Comparison of ENCODE assay signal across 31 mouse cellular contexts in genomic region chr9:123060172-123060571, GRCm38 (mm10). TPM values are rescaled to one million over a fixed set of nuclear protein-coding genes. Genes with fewer than 3 reads are reported as not detected.
"Had no signal": no experiment of that assay in that cellular context is flagged by ENCODE, and none has a peak within 500 bp of the region (broad histone marks: within the 10 kb centered on the region; RNA-seq: fewer than 3 reads in every experiment).

No protein-coding gene starts in this region.

- H3K9ac ChIP-seq: limb, embryonic 12.5 days; limb, embryonic 13.5 days; limb, embryonic 15.5 days; liver, embryonic 12.5 days; liver, embryonic 13.5 days; liver, embryonic 14.5 days; liver, embryonic 15.5 days; liver, postnatal 0 days; lung, embryonic 14.5 days; lung, embryonic 15.5 days; midbrain, embryonic 12.5 days; midbrain, embryonic 13.5 days; midbrain, embryonic 15.5 days; neural tube, embryonic 12.5 days had no signal

- H3K4me1 ChIP-seq: limb, embryonic 10.5 days; limb, embryonic 12.5 days; limb, embryonic 13.5 days; limb, embryonic 15.5 days; liver, embryonic 12.5 days; liver, embryonic 13.5 days; liver, embryonic 15.5 days; lung, embryonic 15.5 days; midbrain, embryonic 10.5 days; midbrain, embryonic 12.5 days; midbrain, embryonic 13.5 days; midbrain, embryonic 15.5 days; neural tube, embryonic 12.5 days had no signal

- H3K27ac ChIP-seq: limb, embryonic 10.5 days; limb, embryonic 12.5 days; limb, embryonic 13.5 days; limb, embryonic 15.5 days; liver, embryonic 12.5 days; liver, embryonic 13.5 days; liver, embryonic 14.5 days; liver, embryonic 15.5 days; lung, embryonic 15.5 days; macrophage; midbrain, embryonic 10.5 days; midbrain, embryonic 12.5 days; midbrain, embryonic 13.5 days; midbrain, embryonic 15.5 days; neural tube, embryonic 12.5 days had no signal

- ATAC-seq: liver, embryonic 12.5 days; liver, postnatal 0 days; lung, postnatal 0 days; midbrain, embryonic 13.5 days; midbrain, embryonic 15.5 days; midbrain, embryonic 16.5 days had no signal

- H3K36me3 ChIP-seq: limb, embryonic 10.5 days; limb, embryonic 12.5 days; limb, embryonic 13.5 days; limb, embryonic 15.5 days; liver, embryonic 12.5 days; liver, embryonic 13.5 days; liver, embryonic 15.5 days; lung, embryonic 15.5 days; midbrain, embryonic 10.5 days; midbrain, embryonic 12.5 days; midbrain, embryonic 13.5 days; midbrain, embryonic 15.5 days; neural tube, embryonic 12.5 days had no signal

- H3K4me2 ChIP-seq: limb, embryonic 12.5 days; limb, embryonic 13.5 days; limb, embryonic 15.5 days; liver, embryonic 12.5 days; liver, embryonic 13.5 days; liver, embryonic 15.5 days; lung, embryonic 14.5 days; lung, embryonic 15.5 days; midbrain, embryonic 11.5 days; midbrain, embryonic 12.5 days; midbrain, embryonic 13.5 days; midbrain, embryonic 15.5 days; neural tube, embryonic 12.5 days had no signal

- H3K9me3 ChIP-seq: limb, embryonic 10.5 days; limb, embryonic 12.5 days; limb, embryonic 13.5 days; limb, embryonic 15.5 days; liver, embryonic 12.5 days; liver, embryonic 13.5 days; liver, embryonic 15.5 days; lung, embryonic 15.5 days; midbrain, embryonic 10.5 days; midbrain, embryonic 12.5 days; midbrain, embryonic 13.5 days; midbrain, embryonic 15.5 days; neural tube, embryonic 12.5 days had no signal

- DNase-seq: left cerebral cortex, postnatal 4 days; liver; liver, embryonic 13.5 days; liver, postnatal 0 days; lung, adult 18-20 months; lung, adult 2 months; lung, embryonic 14.5 days; lung, postnatal 10 days; lung, postnatal 14 days; lung, postnatal 4 days; midbrain, embryonic 14.5 days had no signal

- H3K4me3 ChIP-seq: limb, embryonic 10.5 days; limb, embryonic 12.5 days; limb, embryonic 13.5 days; limb, embryonic 15.5 days; liver, embryonic 12.5 days; liver, embryonic 13.5 days; liver, embryonic 15.5 days; lung, embryonic 15.5 days; megakaryocyte, embryonic 14.5 days; midbrain, embryonic 10.5 days; midbrain, embryonic 12.5 days; midbrain, embryonic 13.5 days; midbrain, embryonic 15.5 days; myocyte; neural tube, embryonic 12.5 days had no signal

- H3K27me3 ChIP-seq: limb, embryonic 12.5 days; limb, embryonic 13.5 days; limb, embryonic 15.5 days; liver, embryonic 12.5 days; liver, embryonic 13.5 days; liver, embryonic 15.5 days; lung, embryonic 15.5 days; midbrain, embryonic 12.5 days; midbrain, embryonic 13.5 days; midbrain, embryonic 15.5 days; neural tube, embryonic 12.5 days had no signal

RNA-seq across cellular contexts. Expression of gene Tgm4, which starts 25.6 kb away (rescaled TPM):
- polyA plus RNA-seq: liver, adult 2 months; liver, embryonic 13.5 days; macrophage had no signal
